Mouse (Mus musculus) heart, embryonic 14.5 days (tissue): ENCODE data around the gene Hspbap1. TPM values are rescaled to one million over a fixed set of nuclear protein-coding genes. Genes with fewer than 3 reads are reported as not detected.
A peak's percentile ranks its signal among the peaks of the same experiment; 100 is the strongest.

ENCODE experiments used
- ATAC-seq: fragments of 200-750 bp; cut with Nextera tagmentation; 2 replicates; pipeline ENCODE4 v1.8.0; 2017; ENCODE audit warnings: low read depth, moderate TSS enrichment; ENCODE audit not compliant: insufficient number of reproducible peaks, insufficient read depth, low FRiP score
- H3K27ac ChIP-seq, 2 experiments: fragments of 200-500 bp in 1 of 2; fragments of 300-500 bp in 1 of 2; sonication (generic) in 1 of 2; replicated peaks in 1 of 2; 2 replicates each; pipeline ENCODE4 v1.5.1; 2012 to 2014; ENCODE audit warnings: low read depth in 2 of 2, low read length in 2 of 2, control low read depth in 1 of 2, mild to moderate bottlenecking in 1 of 2, mixed read lengths in 1 of 2; ENCODE audit not compliant: control insufficient read depth in 1 of 2, insufficient read depth in 1 of 2
- H3K27me3 ChIP-seq: fragments of 300-500 bp; sonication (generic); 2 replicates; pipeline ENCODE4 v1.6.1; 2014; ENCODE audit warnings: mild to moderate bottlenecking, low read length, control low read depth; ENCODE audit not compliant: control insufficient read depth, insufficient read depth
- H3K36me3 ChIP-seq: fragments of 300-500 bp; sonication (generic); 2 replicates; pipeline ENCODE4 v1.6.1; 2014; ENCODE audit warnings: mild to moderate bottlenecking, control low read depth, low read length, mixed read lengths; ENCODE audit not compliant: control insufficient read depth, insufficient read depth
- H3K4me1 ChIP-seq, 2 experiments: fragments of 200-500 bp in 1 of 2; fragments of 300-500 bp in 1 of 2; sonication (generic) in 1 of 2; 2 replicates each; pipeline ENCODE4 v1.6.1; 2012 to 2014; ENCODE audit warnings: low read length in 2 of 2, control low read depth in 1 of 2, mixed read lengths in 1 of 2; ENCODE audit not compliant: control insufficient read depth in 2 of 2, insufficient read depth in 2 of 2
- H3K4me2 ChIP-seq: fragments of 300-500 bp; sonication (generic); 2 replicates; pipeline ENCODE4 v1.6.1; 2014; ENCODE audit warnings: mild to moderate bottlenecking, low read length
- H3K4me3 ChIP-seq, 2 experiments: fragments of 200-500 bp in 1 of 2; fragments of 300-500 bp in 1 of 2; sonication (generic) in 1 of 2; 2 replicates each; pipeline ENCODE4 v1.5.1; 2012 to 2014; ENCODE audit warnings: low read length in 2 of 2, mild to moderate bottlenecking in 2 of 2, control low read depth in 1 of 2, low read depth in 1 of 2, moderate library complexity in 1 of 2; ENCODE audit not compliant: control insufficient read depth in 1 of 2, insufficient read depth in 1 of 2
- H3K9ac ChIP-seq: fragments of 300-500 bp; sonication (generic); 2 replicates; pipeline ENCODE4 v1.6.1; 2014; ENCODE audit warnings: mild to moderate bottlenecking, low read length
- H3K9me3 ChIP-seq: fragments of 300-500 bp; sonication (generic); 2 replicates; pipeline ENCODE4 v1.6.1; 2016; ENCODE audit warnings: low read length, control low read depth; ENCODE audit not compliant: control insufficient read depth
- WGBS: fragments of 180-500 bp; shearing (Covaris S2); extraction: QIAGEN DNeasy Blood & Tissue Kit; methylation state at CpG from one replicate; pipeline ENCODE4 v1.1.7; 2014; 5-methylcytosine and 5-hydroxymethylcytosine counted together
- polyA plus RNA-seq: library from polyadenylated mRNA; unstranded; fragments of >200 nt; fragmentation: Nextera tagmentation; extraction: Ambion mirVana; gene quantifications from 2 replicates; pipeline ENCODE4 v1.2.1, GENCODE M21; 2014

Gene Hspbap1
- polyA plus RNA-seq: 6.4 and 8.8 TPM in 2 replicates

- Histone ChIP-seq H3K4me2 (peak within 1 kb of the TSS; percentile 98), H3K4me3 (peak within 1 kb of the TSS; percentile 79 to 83), H3K36me3 (no peaks in the 10 kb centered on the region), H3K9me3 (no peaks in the 10 kb centered on the region), H3K27ac (peak within 1 kb of the TSS in 1 of 2 experiments; percentile 61; a peak in 3 of 4 replicates), H3K9ac (peak within 1 kb of the TSS; percentile 92), H3K4me1 (peaks cover 8 to 21% of the 10 kb centered on the region in 2 experiments; a peak in 3 of 4 replicates), H3K27me3 (no peaks in the 10 kb centered on the region)
- under 1% methylated on average over 51 of the region's 51 CpGs for WGBS
- ATAC-seq: peak; percentile 44
These were observed at the start of gene Hspbap1 for GRCm38 (mm10) chr16:35769878-35770657. Gene Hspbap1 (plus strand): TSS chr16:35770375.

- no peak for ATAC-seq
- Histone ChIP-seq H3K27ac (no peak overlapping the region), H3K4me3 (no peak overlapping the region), H3K9ac (no peak overlapping the region), H3K36me3 (peaks cover 6% of the 10 kb centered on the region), H3K4me2 (no peak overlapping the region), H3K27me3 (no peaks in the 10 kb centered on the region), H3K9me3 (no peaks in the 10 kb centered on the region), H3K4me1 (no peaks in the 10 kb centered on the region)
- 69% methylated on average over 6 of the region's 6 CpGs for WGBS
These were observed 45.6 kb upstream of the Hspbap1 start for GRCm38 (mm10) chr16:35724561-35724960.

- Histone ChIP-seq H3K9ac (no peak overlapping the region), H3K9me3 (no peaks in the 10 kb centered on the region), H3K4me3 (no peak overlapping the region), H3K36me3 (peaks cover 6% of the 10 kb centered on the region), H3K27me3 (no peaks in the 10 kb centered on the region), H3K4me2 (no peak overlapping the region), H3K27ac (no peak overlapping the region), H3K4me1 (no peaks in the 10 kb centered on the region)
- no peak for ATAC-seq
- 87% methylated on average over 2 of the region's 2 CpGs for WGBS
These were observed 43.6 kb upstream of the Hspbap1 start for GRCm38 (mm10) chr16:35726601-35727000.

GRCm38 (mm10) chr16:35729151-35729738 is 40.9 kb upstream of the Hspbap1 start:
- Histone ChIP-seq H3K27ac (no peak overlapping the region), H3K4me3 (no peak overlapping the region), H3K9me3 (no peaks in the 10 kb centered on the region), H3K4me1 (no peaks in the 10 kb centered on the region), H3K36me3 (peaks cover 11% of the 10 kb centered on the region), H3K27me3 (no peaks in the 10 kb centered on the region), H3K4me2 (no peak overlapping the region), H3K9ac (no peak overlapping the region)
- no peak for ATAC-seq
- WGBS: 57% methylated on average over 8 of the region's 8 CpGs

GRCm38 (mm10) chr16:35732096-35732495 is 38.1 kb upstream of the Hspbap1 start:
- H3K4me3 ChIP-seq: no peak overlapping the region
- H3K27ac ChIP-seq: no peak overlapping the region
- H3K9ac ChIP-seq: no peak overlapping the region
- H3K36me3 ChIP-seq: peaks cover 19% of the 10 kb centered on the region
- no peaks in the 10 kb centered on the region for H3K4me1 ChIP-seq
- no peak for ATAC-seq
- 82% methylated on average over 7 of the region's 7 CpGs for WGBS
- no peak overlapping the region for H3K4me2 ChIP-seq
- H3K9me3 ChIP-seq: no peaks in the 10 kb centered on the region
- H3K27me3 ChIP-seq: no peaks in the 10 kb centered on the region

DNA sequence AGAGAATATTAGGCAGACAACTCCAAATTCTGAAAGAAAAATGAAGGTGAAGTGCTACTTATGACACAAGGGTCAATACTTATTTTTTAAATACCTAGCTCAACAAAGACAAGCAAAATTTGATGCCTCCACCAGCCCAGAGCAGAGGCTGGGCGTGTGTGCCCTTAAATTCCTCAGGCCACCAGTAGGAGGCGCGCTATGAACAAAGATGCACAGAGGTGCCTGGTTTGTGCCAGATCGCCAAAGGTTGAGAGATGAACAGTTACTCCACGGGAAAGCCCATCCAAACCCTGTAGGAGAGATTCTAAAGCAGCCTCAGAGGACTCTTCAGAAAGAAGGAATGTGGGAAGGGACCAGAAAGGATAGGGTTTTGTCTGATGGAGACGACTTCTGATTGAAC is 36.1 kb upstream of the Hspbap1 start:
- Histone ChIP-seq H3K36me3 (peaks cover 13% of the 10 kb centered on the region; the same call in 1 of the 2 replicates), H3K4me1 (no peaks in the 10 kb centered on the region; a peak in 1 of 4 replicates), H3K4me2 (no peak overlapping the region), H3K27me3 (no peaks in the 10 kb centered on the region), H3K9me3 (no peaks in the 10 kb centered on the region), H3K27ac (no peak overlapping the region), H3K9ac (no peak overlapping the region), H3K4me3 (no peak overlapping the region)
- no peak for ATAC-seq
- WGBS: 11% methylated on average over 6 of the region's 6 CpGs

- Histone ChIP-seq H3K4me2 (no peak overlapping the region), H3K27ac (no peak overlapping the region), H3K9ac (no peak overlapping the region), H3K4me1 (peaks cover 10 to 22% of the 10 kb centered on the region in 2 experiments), H3K27me3 (no peaks in the 10 kb centered on the region), H3K4me3 (no peak overlapping the region), H3K36me3 (0 out of 2 replicates have a peak, but pooled peaks cover 8% of the 10 kb centered on the region), H3K9me3 (no peaks in the 10 kb centered on the region)
- 77% methylated on average over 7 of the region's 7 CpGs for WGBS
- ATAC-seq: no peak
These were observed 31.9 kb upstream of the Hspbap1 start for GRCm38 (mm10) chr16:35738096-35738767.
